Mouse (Mus musculus) embryo, embryonic 11 days (tissue): ENCODE data around the gene Rwdd4a.

Source experiments
- DNase-seq: peaks from one replicate; pipeline ENCODE4 v3.0.0-alpha.2; 2015

Rwdd4a gene

DNA sequence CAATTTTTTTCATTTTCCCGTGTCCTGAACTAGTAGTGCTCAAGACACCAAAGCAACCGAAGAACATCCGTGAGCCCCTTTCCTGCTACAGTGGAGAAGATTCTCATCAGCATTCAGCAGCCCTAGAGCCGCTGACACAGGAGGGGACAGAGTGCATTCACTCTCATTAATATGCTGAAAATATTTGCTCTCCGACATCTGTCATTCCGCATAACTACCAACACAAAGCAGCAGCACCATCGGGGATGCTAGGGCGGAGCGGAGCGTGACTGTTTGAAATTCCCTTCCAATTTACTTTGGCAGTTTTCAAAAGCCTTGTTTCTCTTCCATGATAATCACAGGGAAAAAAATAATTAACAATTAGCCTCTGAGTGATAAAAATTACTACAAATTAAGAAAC, 56.9 kb downstream of the Rwdd4a start:
- no peak for DNase-seq

DNA sequence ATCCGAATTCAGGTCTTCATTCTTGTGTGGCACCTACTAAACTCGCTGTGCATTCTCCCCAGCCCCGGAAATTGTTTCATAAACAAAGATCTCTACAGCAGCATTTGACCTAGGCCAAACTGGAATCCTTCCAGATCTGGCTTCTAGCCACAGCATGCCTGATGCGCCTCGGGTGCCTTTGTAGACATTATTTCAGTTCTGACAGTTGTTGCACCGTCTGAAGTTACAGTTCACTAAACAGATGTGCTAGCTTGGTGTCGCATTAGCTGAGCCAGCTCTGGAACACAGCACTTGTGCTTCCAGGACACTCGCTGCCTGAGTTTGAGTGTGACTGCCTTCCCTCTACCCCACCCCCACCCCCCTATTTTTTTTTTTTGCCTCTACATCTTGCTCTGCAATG, 67.2 kb downstream of the Rwdd4a start:
- DNase-seq, result no peak
